Mouse (Mus musculus) kidney, embryonic 16.5 days (tissue): ENCODE measurements at regions not wholly inside any gene's neighbourhood (a gene's known extent, or its start where the extent isn't known, plus 50 kb on each side); places are given as distances from the start of the nearest gene placed in this dataset.

Source experiments
- ATAC-seq: fragments of 200-750 bp; cut with Nextera tagmentation; 2 replicates; pipeline ENCODE4 v1.8.0; 2017; ENCODE audit warnings: moderate TSS enrichment; ENCODE audit not compliant: low FRiP score, low TSS enrichment
- H3K27ac ChIP-seq: fragments of 300-500 bp; sonication (generic); 2 replicates; pipeline ENCODE4 v1.5.1; 2014; ENCODE audit warnings: low read length
- H3K27me3 ChIP-seq: fragments of 300-500 bp; sonication (generic); 2 replicates; pipeline ENCODE4 v1.6.1; 2014; ENCODE audit warnings: low read length, control low read depth, mixed read lengths; ENCODE audit not compliant: insufficient read depth
- H3K36me3 ChIP-seq: fragments of 300-500 bp; sonication (generic); 2 replicates; pipeline ENCODE4 v1.6.1; 2014; ENCODE audit warnings: low read length, control low read depth, mixed read lengths; ENCODE audit not compliant: insufficient read depth
- H3K4me1 ChIP-seq: fragments of 300-500 bp; sonication (generic); 2 replicates; pipeline ENCODE4 v1.6.1; 2014; ENCODE audit warnings: low read length, control low read depth, mixed read lengths; ENCODE audit not compliant: insufficient read depth
- H3K4me2 ChIP-seq: fragments of 300-500 bp; sonication (generic); replicated peaks from 2 replicates; pipeline ENCODE4 v1.6.1; 2014; ENCODE audit warnings: low read depth, low read length
- H3K4me3 ChIP-seq: fragments of 300-500 bp; sonication (generic); 2 replicates; pipeline ENCODE4 v1.5.1; 2014; ENCODE audit warnings: mild to moderate bottlenecking, low read length
- H3K9ac ChIP-seq: fragments of 300-500 bp; sonication (generic); replicated peaks from 2 replicates; pipeline ENCODE4 v1.6.1; 2014; ENCODE audit warnings: low read length
- H3K9me3 ChIP-seq: fragments of 300-500 bp; sonication (generic); 2 replicates; pipeline ENCODE4 v1.6.1; 2016; ENCODE audit warnings: low read length, control low read depth
- WGBS: fragments of 180-500 bp; shearing (Covaris S2); extraction: QIAGEN DNeasy Blood & Tissue Kit; methylation state at CpG from one replicate; pipeline ENCODE4 v1.1.7; 2014; 5-methylcytosine and 5-hydroxymethylcytosine counted together

- 79% methylated on average over 5 of the region's 5 CpGs for WGBS
- H3K9me3 ChIP-seq = no peaks in the 10 kb centered on the region
- H3K27ac ChIP-seq = no peak overlapping the region
- no peak overlapping the region for H3K4me2 ChIP-seq
- peaks cover 5% of the 10 kb centered on the region for H3K4me1 ChIP-seq
- no peak overlapping the region for H3K4me3 ChIP-seq
- H3K9ac ChIP-seq = no peak overlapping the region
- H3K27me3 ChIP-seq = no peaks in the 10 kb centered on the region; the same call in 1 of the 2 replicates
- no peaks in the 10 kb centered on the region for H3K36me3 ChIP-seq
- ATAC-seq = no peak
These were observed 511.6 kb downstream of the Nfib start for GRCm38 (mm10) chr4:82193905-82194304.

GRCm38 (mm10) chr4:82186892-82187291 is 518.7 kb downstream of the Nfib start:
- ATAC-seq = no peak
- WGBS = 83% methylated on average over 3 of the region's 3 CpGs
- no peaks in the 10 kb centered on the region for H3K4me1 ChIP-seq

GRCm38 (mm10) chr4:82183974-82184373 is 521.6 kb downstream of the Nfib start:
- Histone ChIP-seq H3K27me3 (no peaks in the 10 kb centered on the region), H3K9me3 (no peaks in the 10 kb centered on the region), H3K4me1 (no peaks in the 10 kb centered on the region), H3K27ac (no peak overlapping the region), H3K4me3 (no peak overlapping the region), H3K36me3 (no peaks in the 10 kb centered on the region), H3K9ac (no peak overlapping the region), H3K4me2 (no peak overlapping the region)
- WGBS = 88% methylated on average over 1 of the region's 1 CpGs
- ATAC-seq = no peak

More at GRCm38 (mm10) chr4:82186892-82187291, 518.7 kb downstream of the Nfib start:
- Histone ChIP-seq H3K9me3 (no peaks in the 10 kb centered on the region), H3K9ac (no peak overlapping the region), H3K36me3 (no peaks in the 10 kb centered on the region), H3K4me2 (no peak overlapping the region), H3K27me3 (no peaks in the 10 kb centered on the region), H3K27ac (no peak overlapping the region), H3K4me3 (no peak overlapping the region)

GRCm38 (mm10) chr4:82178112-82178511 is 527.4 kb downstream of the Nfib start:
- no peaks in the 10 kb centered on the region for H3K9me3 ChIP-seq
- 86% methylated on average over 5 of the region's 5 CpGs for WGBS

GRCm38 (mm10) chr4:82176723-82177122 is 528.8 kb downstream of the Nfib start:
- H3K36me3 ChIP-seq = no peaks in the 10 kb centered on the region
- ATAC-seq = no peak
- H3K4me1 ChIP-seq = no peaks in the 10 kb centered on the region
- H3K9ac ChIP-seq = no peak overlapping the region
- no peaks in the 10 kb centered on the region for H3K9me3 ChIP-seq
- no peak overlapping the region for H3K27ac ChIP-seq
- H3K27me3 ChIP-seq = no peaks in the 10 kb centered on the region
- H3K4me3 ChIP-seq = no peak overlapping the region
- 94% methylated on average over 8 of the region's 8 CpGs for WGBS
- no peak overlapping the region for H3K4me2 ChIP-seq

More at GRCm38 (mm10) chr4:82178112-82178511, 527.4 kb downstream of the Nfib start:
- Histone ChIP-seq H3K27me3 (no peaks in the 10 kb centered on the region), H3K27ac (no peak overlapping the region), H3K4me1 (no peaks in the 10 kb centered on the region), H3K9ac (no peak overlapping the region), H3K36me3 (no peaks in the 10 kb centered on the region), H3K4me3 (no peak overlapping the region), H3K4me2 (no peak overlapping the region)
- no peak for ATAC-seq

GRCm38 (mm10) chr4:82173461-82174085 is 532.0 kb downstream of the Nfib start:
- no peak overlapping the region for H3K27ac ChIP-seq
- no peak overlapping the region for H3K4me2 ChIP-seq
- H3K9ac ChIP-seq = no peak overlapping the region

GRCm38 (mm10) chr4:82170930-82171329 is 534.6 kb downstream of the Nfib start:
- no peak overlapping the region for H3K9ac ChIP-seq
- no peak overlapping the region for H3K4me2 ChIP-seq
- no peaks in the 10 kb centered on the region for H3K36me3 ChIP-seq
- H3K4me1 ChIP-seq = peaks cover 3% of the 10 kb centered on the region; the same call in 1 of the 2 replicates
- WGBS = 32% methylated on average over 4 of the region's 4 CpGs
- H3K4me3 ChIP-seq = no peak overlapping the region
- ATAC-seq = no peak
- no peak overlapping the region for H3K27ac ChIP-seq
- H3K9me3 ChIP-seq = no peaks in the 10 kb centered on the region
- H3K27me3 ChIP-seq = peaks cover 5% of the 10 kb centered on the region; the same call in 1 of the 2 replicates

More at GRCm38 (mm10) chr4:82173461-82174085, 532.0 kb downstream of the Nfib start:
- WGBS = 51% methylated on average over 17 of the region's 17 CpGs
- ATAC-seq = no peak
- Histone ChIP-seq H3K4me1 (peaks cover 3% of the 10 kb centered on the region; the same call in 1 of the 2 replicates), H3K4me3 (no peak overlapping the region), H3K36me3 (no peaks in the 10 kb centered on the region), H3K27me3 (0 out of 2 replicates have a peak, but pooled peaks cover 3% of the 10 kb centered on the region), H3K9me3 (no peaks in the 10 kb centered on the region)

- Histone ChIP-seq H3K9me3 (no peaks in the 10 kb centered on the region), H3K4me1 (peaks cover 3% of the 10 kb centered on the region; the same call in 1 of the 2 replicates), H3K27me3 (peaks cover 5% of the 10 kb centered on the region; the same call in 1 of the 2 replicates), H3K27ac (no peak overlapping the region), H3K36me3 (no peaks in the 10 kb centered on the region), H3K9ac (no peak overlapping the region), H3K4me2 (no peak overlapping the region), H3K4me3 (no peak overlapping the region)
- ATAC-seq = no peak
- 60% methylated on average over 5 of the region's 5 CpGs for WGBS
These were observed 537.5 kb downstream of the Nfib start for GRCm38 (mm10) chr4:82168032-82168431.

- WGBS = 79% methylated on average over 5 of the region's 5 CpGs
- no peak for ATAC-seq
These were observed 538.2 kb downstream of the Nfib start for GRCm38 (mm10) chr4:82167396-82167795.

GRCm38 (mm10) chr4:82166826-82167225 is 538.7 kb downstream of the Nfib start:
- H3K4me2 ChIP-seq = no peak overlapping the region
- no peak overlapping the region for H3K27ac ChIP-seq
- no peaks in the 10 kb centered on the region for H3K9me3 ChIP-seq
- H3K36me3 ChIP-seq = no peaks in the 10 kb centered on the region
- 85% methylated on average over 1 of the region's 1 CpGs for WGBS
- H3K4me3 ChIP-seq = no peak overlapping the region
- no peak for ATAC-seq
- H3K4me1 ChIP-seq = peaks cover 3% of the 10 kb centered on the region; the same call in 1 of the 2 replicates
- H3K9ac ChIP-seq = no peak overlapping the region
- H3K27me3 ChIP-seq = peaks cover 11% of the 10 kb centered on the region; the same call in 1 of the 2 replicates

More at GRCm38 (mm10) chr4:82167396-82167795, 538.2 kb downstream of the Nfib start:
- H3K27ac ChIP-seq = no peak overlapping the region
- H3K36me3 ChIP-seq = no peaks in the 10 kb centered on the region
- no peaks in the 10 kb centered on the region for H3K9me3 ChIP-seq
- H3K9ac ChIP-seq = no peak overlapping the region
- H3K4me2 ChIP-seq = no peak overlapping the region
- H3K27me3 ChIP-seq = peaks cover 5% of the 10 kb centered on the region; the same call in 1 of the 2 replicates
- no peak overlapping the region for H3K4me3 ChIP-seq
- H3K4me1 ChIP-seq = peaks cover 3% of the 10 kb centered on the region; the same call in 1 of the 2 replicates
